Mouse (Mus musculus) intestine, embryonic 14.5 days (tissue): ENCODE measurements around the gene Tdgf1. TPM values are rescaled to one million over a fixed set of nuclear protein-coding genes. Genes with fewer than 3 reads are reported as not detected.
A peak's percentile ranks its signal among the peaks of the same experiment; 100 is the strongest.

Experiments
- ATAC-seq: fragments of 200-750 bp; cut with Nextera tagmentation; replicated peaks from 2 replicates; pipeline ENCODE4 v1.8.0; 2017; ENCODE audit warnings: low read depth, moderate number of reproducible peaks, moderate TSS enrichment, moderate library complexity; ENCODE audit not compliant: low FRiP score, low TSS enrichment
- DNase-seq: peaks from one replicate; pipeline ENCODE4 v3.0.0-alpha.2; 2018; ENCODE audit warnings: low spot score
- H3K27ac ChIP-seq: fragments of 300-500 bp; sonication (generic); 2 replicates; pipeline ENCODE4 v1.5.1; 2014; ENCODE audit warnings: low read depth, mild to moderate bottlenecking, control low read depth
- H3K27me3 ChIP-seq: fragments of 300-500 bp; sonication (generic); replicated peaks from 2 replicates; pipeline ENCODE4 v1.6.1; 2014; ENCODE audit warnings: low read length, control low read depth; ENCODE audit not compliant: control insufficient read depth, insufficient read depth
- H3K36me3 ChIP-seq: fragments of 300-500 bp; sonication (generic); 2 replicates; pipeline ENCODE4 v1.6.1; 2014; ENCODE audit warnings: low read length, control low read depth; ENCODE audit not compliant: control insufficient read depth, insufficient read depth
- H3K4me1 ChIP-seq: fragments of 300-500 bp; sonication (generic); replicated peaks from 2 replicates; pipeline ENCODE4 v1.6.1; 2014; ENCODE audit warnings: low read length, control low read depth, mixed read lengths; ENCODE audit not compliant: control insufficient read depth, insufficient read depth
- H3K4me2 ChIP-seq: fragments of 300-500 bp; sonication (generic); 2 replicates; pipeline ENCODE4 v1.6.1; 2014; ENCODE audit warnings: low read length
- H3K4me3 ChIP-seq: fragments of 300-500 bp; sonication (generic); 2 replicates; pipeline ENCODE4 v1.5.1; 2014; ENCODE audit warnings: low read depth, low read length, control low read depth, mixed read lengths
- H3K9ac ChIP-seq: fragments of 300-500 bp; sonication (generic); 2 replicates; pipeline ENCODE4 v1.6.1; 2014; ENCODE audit warnings: mild to moderate bottlenecking, low read length
- H3K9me3 ChIP-seq: fragments of 300-500 bp; sonication (generic); 2 replicates; pipeline ENCODE4 v1.6.1; 2016; ENCODE audit warnings: low read length, control low read depth; ENCODE audit not compliant: control insufficient read depth
- WGBS: fragments of 180-500 bp; shearing (Covaris S2); extraction: QIAGEN DNeasy Blood & Tissue Kit; methylation state at CpG from one replicate; pipeline ENCODE4 v1.1.7; 2014; 5-methylcytosine and 5-hydroxymethylcytosine counted together
- polyA plus RNA-seq: library from polyadenylated mRNA; unstranded; fragments of >200 nt; fragmentation: Nextera tagmentation; extraction: Ambion mirVana; gene quantifications from 2 replicates; pipeline ENCODE4 v1.2.1, GENCODE M21; 2014

Tdgf1 gene
- polyA plus RNA-seq, 1 experiment from 2014 or later: not detected

DNA sequence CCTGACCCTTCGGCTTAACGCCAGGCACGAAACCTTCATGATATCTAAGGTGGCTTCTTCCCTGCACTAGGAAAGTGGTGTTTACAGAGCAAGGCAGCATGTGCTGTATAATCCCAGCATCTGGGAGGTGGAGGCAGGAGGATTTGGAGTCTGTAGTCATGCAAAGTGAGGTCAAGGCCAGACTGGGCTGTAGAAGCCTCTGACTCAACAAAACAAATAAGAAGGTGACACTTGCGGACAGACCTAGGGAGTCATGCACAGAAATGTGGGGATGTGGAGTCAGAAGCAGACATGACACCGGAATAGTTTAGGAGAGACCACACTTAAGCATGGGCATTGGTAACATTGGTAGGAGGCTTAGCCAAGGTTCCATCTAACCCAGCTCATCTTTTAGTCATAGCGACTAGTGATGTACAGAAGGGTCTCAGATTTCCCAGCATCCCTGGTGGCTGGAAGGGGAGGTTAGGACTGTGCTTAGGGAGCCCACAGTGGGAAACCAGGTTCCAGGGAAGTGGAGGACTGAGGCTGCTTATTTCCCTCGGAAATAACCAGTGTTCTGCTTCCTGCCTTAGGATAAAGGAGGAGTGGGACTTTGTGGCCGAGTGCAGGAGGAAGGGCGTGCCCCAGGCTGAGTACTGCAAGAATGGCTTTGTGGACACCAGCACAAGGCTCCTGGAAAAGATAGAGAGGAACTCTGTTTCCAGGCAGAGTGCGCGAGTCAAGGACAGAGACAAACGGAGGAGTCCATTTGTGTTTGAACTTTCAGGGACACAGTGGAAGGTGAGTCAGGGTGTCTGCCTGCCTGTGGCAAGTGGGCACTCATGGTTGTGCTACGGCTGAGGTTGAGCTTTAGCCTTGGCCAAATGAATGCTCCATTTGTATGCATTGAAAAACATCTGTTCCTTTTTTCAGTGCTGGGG is 14.5 kb upstream of the Tdgf1 start:
- 81% methylated on average over 13 of the region's 13 CpGs for WGBS
- H3K4me3 ChIP-seq: no peak overlapping the region
- H3K27ac ChIP-seq: no peak overlapping the region
- ATAC-seq (no peak), DNase-seq (no peak)
- no peaks in the 10 kb centered on the region for H3K9me3 ChIP-seq
- no peaks in the 10 kb centered on the region for H3K4me1 ChIP-seq
- no peaks in the 10 kb centered on the region for H3K36me3 ChIP-seq
- no peak overlapping the region for H3K4me2 ChIP-seq
- H3K9ac ChIP-seq: no peak overlapping the region
- peaks cover 5% of the 10 kb centered on the region; the same call in 1 of the 2 replicates for H3K27me3 ChIP-seq

- H3K27me3 ChIP-seq: peaks cover 11% of the 10 kb centered on the region; the same call in 1 of the 2 replicates
- 78% methylated on average over 5 of the region's 5 CpGs for WGBS
- H3K27ac ChIP-seq: no peak overlapping the region
- no peak for ATAC-seq
- H3K9ac ChIP-seq: no peak overlapping the region
- H3K36me3 ChIP-seq: no peaks in the 10 kb centered on the region
- no peak for DNase-seq
- no peaks in the 10 kb centered on the region for H3K4me1 ChIP-seq
- H3K4me2 ChIP-seq: no peak overlapping the region
- no peak overlapping the region for H3K4me3 ChIP-seq
- no peaks in the 10 kb centered on the region for H3K9me3 ChIP-seq
Observed at GRCm38 (mm10) chr9:110959669-110960068, 13.7 kb upstream of the Tdgf1 start.

- no peak overlapping the region for H3K4me2 ChIP-seq
- H3K4me1 ChIP-seq: no peaks in the 10 kb centered on the region
- no peak overlapping the region for H3K9ac ChIP-seq
- DNase-seq: no peak
- no peak for ATAC-seq
- H3K36me3 ChIP-seq: no peaks in the 10 kb centered on the region
- no peak overlapping the region for H3K27ac ChIP-seq
- peaks cover 12% of the 10 kb centered on the region; the same call in 1 of the 2 replicates for H3K27me3 ChIP-seq
- H3K4me3 ChIP-seq: no peak overlapping the region
- 86% methylated on average over 6 of the region's 6 CpGs for WGBS
- H3K9me3 ChIP-seq: no peaks in the 10 kb centered on the region
Observed at GRCm38 (mm10) chr9:110955962-110956361, 10.0 kb upstream of the Tdgf1 start.

DNA sequence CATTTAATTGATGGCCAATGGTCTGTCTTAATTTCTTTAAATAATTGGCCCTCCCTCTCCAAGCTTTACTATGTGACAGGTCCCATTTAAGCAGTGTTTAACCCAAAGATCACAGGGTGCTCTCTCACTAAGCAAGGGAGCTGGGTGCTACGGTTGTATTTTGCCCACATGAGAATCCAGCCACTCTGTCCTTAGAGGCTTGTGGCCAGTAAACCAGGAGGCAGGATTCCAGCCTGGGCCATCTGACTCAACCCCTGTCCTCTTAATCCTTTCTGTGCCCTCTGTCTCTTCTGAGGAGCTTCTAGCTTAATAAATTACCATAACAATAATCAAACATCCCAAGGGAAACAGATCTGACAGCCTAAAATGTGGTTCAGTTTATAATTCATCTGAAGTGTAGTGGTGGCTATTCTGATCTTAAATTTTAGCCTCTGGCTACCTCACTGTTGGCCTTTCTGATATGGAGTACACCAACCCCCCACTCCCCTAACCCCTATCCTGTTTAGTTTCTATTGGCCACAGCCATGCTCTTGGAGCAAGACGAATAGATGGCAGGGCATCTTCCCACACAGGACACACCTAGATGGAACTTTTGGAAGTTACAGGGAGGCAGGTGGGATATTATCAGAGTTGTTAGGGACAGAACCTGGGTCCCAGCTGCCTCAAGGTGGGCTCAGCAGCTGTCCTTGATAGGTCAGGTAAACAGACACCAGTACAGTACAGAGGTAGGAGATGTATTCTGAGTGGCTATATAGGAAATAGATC is 8.9 kb upstream of the Tdgf1 start:
- H3K27ac ChIP-seq: no peak overlapping the region
- no peak for ATAC-seq
- no peak overlapping the region for H3K4me2 ChIP-seq
- H3K36me3 ChIP-seq: no peaks in the 10 kb centered on the region
- H3K4me1 ChIP-seq: no peaks in the 10 kb centered on the region
- WGBS: 53% methylated on average over 2 of the region's 2 CpGs
- no peak for DNase-seq
- peaks cover 12% of the 10 kb centered on the region; the same call in 1 of the 2 replicates for H3K27me3 ChIP-seq
- no peaks in the 10 kb centered on the region for H3K9me3 ChIP-seq
- no peak overlapping the region for H3K9ac ChIP-seq
- H3K4me3 ChIP-seq: no peak overlapping the region

GRCm38 (mm10) chr9:110953550-110954461 is 7.8 kb upstream of the Tdgf1 start:
- Histone ChIP-seq H3K4me1 (no peaks in the 10 kb centered on the region), H3K36me3 (no peaks in the 10 kb centered on the region), H3K27me3 (peaks cover 12% of the 10 kb centered on the region; the same call in 1 of the 2 replicates), H3K4me2 (peak overlapping the region; percentile 90), H3K4me3 (peak overlapping the region; percentile 48), H3K9ac (peak overlapping the region; percentile 22; the same call in 1 of the 2 replicates), H3K9me3 (no peaks in the 10 kb centered on the region), H3K27ac (no peak overlapping the region)
- DNase-seq (peak; percentile 88), ATAC-seq (peak; percentile 73)
- WGBS: under 1% methylated on average over 44 of the region's 44 CpGs

GRCm38 (mm10) chr9:110952931-110953549 is 7.1 kb upstream of the Tdgf1 start:
- 44% methylated on average over 5 of the region's 5 CpGs for WGBS
- Histone ChIP-seq H3K9ac (no peak overlapping the region), H3K4me2 (peak overlapping the region; percentile 90), H3K4me3 (peak overlapping the region; percentile 48), H3K36me3 (no peaks in the 10 kb centered on the region), H3K27me3 (peaks cover 12% of the 10 kb centered on the region; the same call in 1 of the 2 replicates), H3K9me3 (no peaks in the 10 kb centered on the region), H3K4me1 (no peaks in the 10 kb centered on the region), H3K27ac (no peak overlapping the region)
- ATAC-seq (no peak), DNase-seq (no peak)

DNA sequence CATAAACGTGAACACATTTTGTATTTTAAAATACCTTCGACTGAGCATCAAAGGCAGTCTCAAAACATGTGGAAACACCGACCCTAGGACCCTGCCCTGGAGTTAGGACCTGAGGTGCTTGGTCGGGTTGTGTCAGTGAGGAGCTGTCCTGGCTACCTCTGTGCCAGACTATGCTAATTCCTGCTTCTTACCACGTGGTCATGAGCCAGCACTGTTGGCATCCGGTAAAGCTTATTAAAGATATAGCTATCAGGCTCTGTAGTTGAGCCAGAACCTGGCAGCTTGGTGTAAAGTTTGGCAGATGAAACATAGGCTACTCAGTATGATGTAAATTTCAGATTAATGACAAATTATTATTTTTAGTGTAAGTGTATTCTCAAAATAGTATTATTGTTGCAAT is 6.4 kb upstream of the Tdgf1 start:
- DNase-seq: no peak
- H3K9me3 ChIP-seq: no peaks in the 10 kb centered on the region
- H3K27me3 ChIP-seq: peaks cover 14% of the 10 kb centered on the region
- no peak overlapping the region for H3K27ac ChIP-seq
- H3K9ac ChIP-seq: no peak overlapping the region
- no peak for ATAC-seq
- no peak overlapping the region for H3K4me3 ChIP-seq
- WGBS: 61% methylated on average over 6 of the region's 6 CpGs
- no peaks in the 10 kb centered on the region for H3K36me3 ChIP-seq
- no peak overlapping the region for H3K4me2 ChIP-seq
- H3K4me1 ChIP-seq: no peaks in the 10 kb centered on the region
